Mouse (Mus musculus) midbrain, embryonic 12.5 days (tissue): ENCODE measurements at regions not wholly inside any gene's neighbourhood (a gene's known extent, or its start where the extent isn't known, plus 50 kb on each side); places are given as distances from the start of the nearest gene placed in this dataset.

Experiments
- ATAC-seq: fragments of 200-750 bp; cut with Nextera tagmentation; 2 replicates; pipeline ENCODE4 v1.8.0; 2017; ENCODE audit warnings: low read depth, moderate TSS enrichment, moderate library complexity; ENCODE audit not compliant: low FRiP score
- H3K27ac ChIP-seq: fragments of 300-500 bp; sonication (generic); replicated peaks from 2 replicates; pipeline ENCODE4 v1.5.1; 2016; ENCODE audit warnings: mild to moderate bottlenecking
- H3K27me3 ChIP-seq: fragments of 300-500 bp; sonication (generic); 2 replicates; pipeline ENCODE4 v1.6.1; 2016; ENCODE audit warnings: mild to moderate bottlenecking
- H3K36me3 ChIP-seq: fragments of 300-500 bp; sonication (generic); 2 replicates; pipeline ENCODE4 v1.6.1; 2016
- H3K4me1 ChIP-seq: fragments of 300-500 bp; sonication (generic); 2 replicates; pipeline ENCODE4 v1.6.1; 2016
- H3K4me2 ChIP-seq: fragments of 300-500 bp; sonication (generic); replicated peaks from 2 replicates; pipeline ENCODE4 v1.6.1; 2016; ENCODE audit warnings: mild to moderate bottlenecking, moderate library complexity
- H3K4me3 ChIP-seq: fragments of 300-500 bp; sonication (generic); 2 replicates; pipeline ENCODE4 v1.5.1; 2016; ENCODE audit warnings: mild to moderate bottlenecking
- H3K9ac ChIP-seq: fragments of 300-500 bp; sonication (generic); replicated peaks from 2 replicates; pipeline ENCODE4 v1.6.1; 2016; ENCODE audit warnings: mild to moderate bottlenecking, moderate library complexity
- H3K9me3 ChIP-seq: fragments of 300-500 bp; sonication (generic); 2 replicates; pipeline ENCODE4 v1.6.1; 2016; ENCODE audit warnings: mild to moderate bottlenecking
- WGBS: fragments of 180-500 bp; shearing (Covaris S2); methylation state at CpG from one replicate; pipeline ENCODE4 v1.1.7; 2016; 5-methylcytosine and 5-hydroxymethylcytosine counted together

DNA sequence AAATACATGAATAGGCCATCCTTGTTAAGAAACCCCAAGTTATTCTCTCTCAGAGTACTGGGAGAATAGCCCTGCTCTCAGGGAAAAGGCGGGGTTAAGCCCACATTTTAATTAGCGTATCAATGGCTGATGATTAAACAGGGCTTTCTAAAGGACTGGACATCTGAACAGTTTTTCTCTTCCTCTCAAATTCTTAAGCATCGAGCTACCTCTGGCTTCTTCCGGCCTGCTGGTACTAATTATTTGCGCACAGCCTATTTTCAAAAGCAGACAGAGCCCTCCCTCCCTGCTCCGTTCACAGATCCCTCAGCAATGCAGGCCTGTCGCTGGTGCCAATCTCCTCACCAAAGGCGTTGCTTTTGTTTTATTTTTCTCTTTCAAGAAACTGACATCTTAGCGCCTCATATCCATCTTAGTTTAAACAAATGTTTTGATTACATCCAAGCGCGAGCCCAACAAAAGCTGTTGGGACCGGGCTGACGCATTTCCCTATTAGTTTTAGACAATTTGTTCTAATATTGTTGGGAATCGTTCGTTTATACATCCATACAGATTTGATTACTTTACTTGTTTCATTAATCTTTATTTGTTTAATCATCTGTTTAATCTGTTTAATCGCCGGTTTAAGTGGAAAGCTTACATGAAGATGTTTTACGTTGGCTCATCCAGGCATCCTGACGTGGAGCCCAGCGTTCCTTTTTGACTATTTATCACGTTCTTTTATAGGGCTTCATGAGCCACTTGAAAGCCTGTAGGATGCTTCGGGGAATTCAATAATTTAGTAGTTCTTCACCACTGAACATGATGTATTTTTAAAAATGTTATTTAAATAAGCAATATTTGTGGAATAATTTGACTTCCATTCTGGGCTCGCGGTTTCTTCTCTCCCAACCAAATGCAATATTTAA is 269.5 kb upstream of the Tle3 start:
- Histone ChIP-seq H3K4me2 (peak overlapping the region; percentile 28), H3K4me1 (peaks cover 47% of the 10 kb centered on the region)

DNA sequence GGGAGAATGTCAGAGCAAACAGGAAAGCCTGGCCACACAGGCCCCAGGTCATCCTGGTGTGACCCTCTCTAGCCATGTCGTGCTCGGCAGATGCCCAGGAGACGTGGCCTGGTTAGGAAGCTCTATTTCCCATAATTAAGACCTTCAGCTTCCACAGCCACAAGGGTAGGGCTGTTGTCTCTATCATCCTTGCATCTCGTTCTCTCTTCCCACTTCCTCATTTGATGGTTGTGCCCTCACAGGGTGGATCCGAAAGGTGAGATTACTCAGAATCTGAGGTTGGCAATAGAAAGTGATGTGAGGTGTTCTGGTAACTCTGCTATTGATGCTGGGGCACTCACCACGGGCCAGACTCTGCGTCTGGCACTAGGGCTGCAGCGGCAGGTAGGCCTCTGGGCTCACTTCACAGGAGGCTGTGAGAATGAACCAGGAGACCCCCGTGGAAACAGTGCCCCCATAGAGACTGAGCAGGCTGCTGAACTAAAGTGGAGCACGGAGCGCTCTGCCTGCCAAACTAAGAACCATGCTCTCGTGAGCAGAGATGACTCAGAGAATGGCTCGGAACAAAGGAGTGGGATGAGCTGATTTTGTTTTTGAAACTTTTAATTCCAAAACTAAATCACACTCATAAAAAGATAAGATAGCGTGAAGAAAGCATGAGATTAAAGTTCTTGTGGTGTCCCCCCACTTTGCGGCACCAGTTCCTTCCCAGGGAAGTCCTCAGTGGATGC is 266.5 kb upstream of the Tle3 start:
- Histone ChIP-seq H3K27ac (no peak overlapping the region), H3K27me3 (peaks cover 29% of the 10 kb centered on the region), H3K4me1 (peaks cover 44% of the 10 kb centered on the region), H3K4me3 (no peak overlapping the region), H3K36me3 (no peaks in the 10 kb centered on the region), H3K9me3 (no peaks in the 10 kb centered on the region), H3K9ac (no peak overlapping the region), H3K4me2 (no peak overlapping the region)
- 80% methylated on average over 15 of the region's 15 CpGs for WGBS
- ATAC-seq: no peak

More for the DNA sequence above, 269.5 kb upstream of the Tle3 start:
- H3K9ac ChIP-seq: no peak overlapping the region
- peaks cover 23% of the 10 kb centered on the region for H3K27me3 ChIP-seq
- H3K4me3 ChIP-seq: no peak overlapping the region
- H3K27ac ChIP-seq: peak overlapping the region; percentile 82
- ATAC-seq: peak; percentile 78
- no peaks in the 10 kb centered on the region for H3K9me3 ChIP-seq
- 30% methylated on average over 24 of the region's 24 CpGs for WGBS
- no peaks in the 10 kb centered on the region for H3K36me3 ChIP-seq

DNA sequence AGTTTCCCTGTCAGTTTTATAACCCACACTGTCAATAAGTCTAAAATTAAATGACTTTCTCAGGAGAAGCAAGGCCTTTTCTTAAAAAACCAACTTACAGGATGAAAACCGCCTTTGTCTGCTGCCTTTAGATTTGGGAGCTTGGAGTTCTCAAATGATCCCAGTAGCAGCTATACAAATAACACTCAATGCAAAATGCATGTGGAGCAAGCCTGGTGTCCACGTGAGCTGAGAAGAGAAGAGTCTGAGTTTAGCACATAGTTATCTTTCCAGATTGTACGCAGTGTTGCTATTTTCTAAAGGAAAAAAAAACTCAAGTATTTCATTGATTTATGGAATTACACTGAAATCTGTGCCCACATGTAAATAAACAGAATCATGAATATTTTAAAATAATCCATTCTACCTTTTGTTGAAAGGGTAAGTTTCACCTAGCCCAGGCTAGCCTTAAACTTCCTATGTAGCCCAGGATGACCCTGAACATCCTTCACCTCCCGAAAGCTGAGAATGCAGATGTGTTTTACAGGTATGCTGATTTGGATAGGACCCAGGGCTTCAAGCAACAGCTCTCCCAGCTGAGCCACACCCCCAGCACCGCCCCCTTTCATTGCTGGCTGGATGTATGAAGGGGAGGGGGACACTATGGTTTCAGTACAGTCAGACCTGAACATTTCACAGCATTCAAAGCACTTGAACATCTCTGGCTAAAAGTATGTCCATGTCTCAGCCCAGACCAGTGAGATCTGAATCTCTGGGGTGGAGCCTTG is 262.5 kb upstream of the Tle3 start:
- no peak overlapping the region for H3K4me2 ChIP-seq
- no peak for ATAC-seq
- no peaks in the 10 kb centered on the region for H3K36me3 ChIP-seq
- H3K27me3 ChIP-seq: peaks cover 22% of the 10 kb centered on the region
- no peak overlapping the region for H3K9ac ChIP-seq
- H3K4me1 ChIP-seq: peaks cover 38% of the 10 kb centered on the region
- no peaks in the 10 kb centered on the region for H3K9me3 ChIP-seq
- no peak overlapping the region for H3K4me3 ChIP-seq
- H3K27ac ChIP-seq: no peak overlapping the region
- WGBS: 89% methylated on average over 5 of the region's 5 CpGs

DNA sequence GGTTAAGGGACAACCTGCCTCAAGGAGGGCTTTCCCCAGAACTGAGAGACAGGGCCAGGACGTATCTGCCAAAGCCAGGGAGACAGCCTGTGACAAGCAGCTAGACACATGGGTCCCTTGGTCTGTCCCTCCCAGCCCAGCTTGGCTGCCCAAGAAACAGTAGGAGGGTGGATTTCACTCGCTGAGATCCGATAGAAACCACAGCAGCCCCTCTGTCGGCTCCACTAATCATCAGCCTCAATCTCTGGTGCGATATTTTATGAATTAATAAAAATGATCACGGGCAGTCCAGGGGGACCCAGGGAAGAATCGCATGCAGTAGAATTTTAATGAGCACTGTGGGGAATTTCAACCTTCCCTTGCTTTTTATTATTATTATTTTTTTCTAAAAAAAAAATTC is 261.0 kb upstream of the Tle3 start:
- Histone ChIP-seq H3K27ac (peak overlapping the region; percentile 71), H3K4me2 (peak overlapping the region; percentile 28), H3K27me3 (peaks cover 9% of the 10 kb centered on the region; the same call in 1 of the 2 replicates), H3K4me1 (peaks cover 40% of the 10 kb centered on the region), H3K9ac (no peak overlapping the region), H3K36me3 (no peaks in the 10 kb centered on the region), H3K4me3 (no peak overlapping the region), H3K9me3 (no peaks in the 10 kb centered on the region)
- 40% methylated on average over 7 of the region's 7 CpGs for WGBS
- peak; percentile 62 for ATAC-seq

DNA sequence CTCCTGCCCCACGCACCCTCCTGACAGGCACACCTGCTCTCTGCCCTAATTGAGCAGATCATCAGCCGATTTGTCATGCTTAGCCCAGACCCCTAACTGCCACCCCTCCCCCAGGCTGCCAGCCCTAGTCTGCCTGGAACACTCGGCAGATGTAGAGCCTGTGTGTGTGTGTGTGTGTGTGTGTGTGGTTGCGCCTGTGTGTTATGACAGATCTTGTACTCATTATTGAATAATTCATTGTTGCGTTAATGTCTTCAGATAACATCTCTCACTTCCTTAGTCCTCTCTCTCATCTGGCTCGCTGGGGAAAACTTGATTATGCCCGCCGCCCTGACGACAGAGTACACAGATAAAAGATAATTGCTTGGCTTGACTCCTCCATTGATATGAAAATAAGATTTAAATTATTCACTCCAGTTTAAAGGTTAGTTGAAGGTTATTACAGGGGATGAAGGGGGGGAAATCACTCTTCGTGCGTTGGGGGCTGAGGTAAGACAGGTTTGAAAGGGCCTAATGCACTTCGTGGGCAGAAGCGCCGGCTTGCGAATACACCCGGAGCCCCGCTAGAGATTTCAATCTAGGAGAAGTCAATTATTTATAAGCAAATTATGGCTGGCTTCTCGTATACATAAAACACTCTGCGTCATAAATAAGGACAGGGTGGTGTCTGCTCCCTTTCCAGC is 260.3 kb upstream of the Tle3 start:
- Histone ChIP-seq H3K9me3 (no peaks in the 10 kb centered on the region), H3K36me3 (no peaks in the 10 kb centered on the region), H3K4me1 (peaks cover 40% of the 10 kb centered on the region), H3K27me3 (peaks cover 9% of the 10 kb centered on the region; the same call in 1 of the 2 replicates), H3K27ac (peak overlapping the region; percentile 71), H3K9ac (0 out of 2 replicates have a peak overlapping the region, but pooled peaks have one; percentile 15), H3K4me3 (no peak overlapping the region), H3K4me2 (peak overlapping the region; percentile 28)
- ATAC-seq: peak; percentile 94
- WGBS: 30% methylated on average over 19 of the region's 19 CpGs

DNA sequence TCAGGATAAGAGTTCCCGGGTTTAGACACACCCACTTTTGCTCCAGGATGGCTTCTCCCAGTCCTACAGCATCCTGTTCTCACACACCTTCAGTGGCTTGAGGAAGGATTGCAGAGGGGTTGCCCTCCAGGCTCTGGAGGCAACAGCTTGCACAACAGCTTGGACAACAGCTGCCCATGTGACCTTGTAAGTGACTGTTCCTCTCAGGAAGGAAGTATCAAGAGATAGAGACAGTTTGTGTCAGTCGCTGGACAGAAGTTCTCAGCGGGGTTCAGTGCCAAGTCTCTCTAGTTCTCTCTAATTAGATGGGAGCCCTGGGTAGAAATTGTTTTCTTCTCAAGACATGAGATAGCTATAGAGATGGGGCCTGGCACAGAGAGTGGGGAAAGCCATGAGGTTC is 252.9 kb upstream of the Tle3 start:
- Histone ChIP-seq H3K27ac (no peak overlapping the region), H3K36me3 (no peaks in the 10 kb centered on the region), H3K4me1 (peaks cover 18% of the 10 kb centered on the region; the same call in 1 of the 2 replicates), H3K27me3 (0 out of 2 replicates have a peak, but pooled peaks cover 10% of the 10 kb centered on the region), H3K9me3 (no peaks in the 10 kb centered on the region), H3K9ac (no peak overlapping the region), H3K4me3 (no peak overlapping the region), H3K4me2 (no peak overlapping the region)
- ATAC-seq: no peak
- 89% methylated on average over 3 of the region's 3 CpGs for WGBS

DNA sequence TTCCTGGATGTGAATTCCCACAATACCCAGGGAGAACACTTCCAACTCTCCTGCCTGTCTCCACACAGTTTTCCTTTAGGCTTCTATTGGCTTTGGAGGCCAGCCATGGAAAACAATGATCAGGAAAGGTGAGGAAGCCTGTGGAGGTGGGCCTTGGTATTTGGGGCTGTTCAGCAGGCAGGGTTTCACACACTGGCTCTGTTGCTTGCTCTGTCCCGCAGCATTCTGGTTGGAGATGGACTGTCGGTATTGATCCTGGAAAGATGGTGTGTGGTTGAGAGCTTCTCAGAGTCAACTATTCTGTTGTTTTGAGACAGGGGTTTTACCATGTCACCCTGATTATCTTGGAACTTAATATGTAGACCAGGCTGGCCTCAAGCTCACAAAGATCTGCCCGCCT is 251.6 kb upstream of the Tle3 start:
- Histone ChIP-seq H3K36me3 (no peaks in the 10 kb centered on the region), H3K27ac (no peak overlapping the region; the same call in 1 of the 2 replicates), H3K4me3 (no peak overlapping the region), H3K9ac (no peak overlapping the region), H3K9me3 (no peaks in the 10 kb centered on the region), H3K27me3 (0 out of 2 replicates have a peak, but pooled peaks cover 16% of the 10 kb centered on the region), H3K4me1 (peaks cover 18% of the 10 kb centered on the region; the same call in 1 of the 2 replicates), H3K4me2 (no peak overlapping the region)
- ATAC-seq: no peak
- 73% methylated on average over 3 of the region's 3 CpGs for WGBS

DNA sequence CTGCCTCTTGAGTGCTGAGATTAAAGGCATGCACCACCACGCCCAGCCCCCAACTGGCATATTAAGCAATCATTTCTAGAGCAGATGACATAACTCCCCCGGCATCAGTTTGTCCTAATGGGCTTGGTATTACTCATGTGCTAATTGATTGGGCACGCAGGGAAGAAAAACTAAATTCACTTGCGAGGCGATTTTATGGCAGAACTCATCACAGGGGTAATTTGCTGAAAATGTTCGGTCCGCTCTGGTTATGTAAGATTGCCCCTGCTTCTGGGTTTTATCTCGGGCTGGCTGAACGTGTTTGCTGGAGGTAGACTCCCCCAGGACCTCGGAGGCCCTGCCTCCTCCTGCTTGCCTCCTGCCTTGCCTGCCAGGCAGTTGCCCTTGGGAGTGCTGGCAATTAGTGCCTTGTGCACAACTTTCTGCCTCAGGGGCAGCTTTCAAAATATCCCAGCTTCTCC is 251.2 kb upstream of the Tle3 start:
- peaks cover 18% of the 10 kb centered on the region; the same call in 1 of the 2 replicates for H3K4me1 ChIP-seq
- H3K9me3 ChIP-seq: no peaks in the 10 kb centered on the region
- H3K4me3 ChIP-seq: no peak overlapping the region
- 66% methylated on average over 10 of the region's 10 CpGs for WGBS
- H3K4me2 ChIP-seq: no peak overlapping the region
- H3K9ac ChIP-seq: no peak overlapping the region
- 0 out of 2 replicates have a peak, but pooled peaks cover 17% of the 10 kb centered on the region for H3K27me3 ChIP-seq
- ATAC-seq: no peak
- H3K36me3 ChIP-seq: no peaks in the 10 kb centered on the region
- no peak overlapping the region; the same call in 1 of the 2 replicates for H3K27ac ChIP-seq

DNA sequence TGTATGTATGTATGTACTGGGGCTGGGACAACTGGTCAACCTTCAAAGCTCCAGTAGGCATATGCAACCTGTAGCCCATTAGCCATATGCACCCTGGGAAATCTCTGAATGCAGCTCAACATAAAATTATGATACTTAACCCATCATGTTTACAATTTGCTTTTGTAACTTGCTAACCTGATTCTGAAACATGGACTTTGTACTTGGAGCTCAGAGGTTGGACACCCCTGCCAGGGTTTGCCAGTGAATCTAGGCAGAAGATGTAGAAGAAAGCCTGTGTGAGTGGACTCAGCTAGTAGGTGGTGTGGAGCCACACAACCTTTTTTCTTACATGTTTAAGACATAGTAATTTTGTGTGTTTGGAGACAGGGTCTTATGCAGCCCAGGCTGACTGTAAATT is 248.7 kb upstream of the Tle3 start:
- Histone ChIP-seq H3K9me3 (no peaks in the 10 kb centered on the region), H3K9ac (no peak overlapping the region), H3K36me3 (no peaks in the 10 kb centered on the region), H3K27me3 (0 out of 2 replicates have a peak, but pooled peaks cover 19% of the 10 kb centered on the region), H3K4me2 (no peak overlapping the region), H3K27ac (no peak overlapping the region), H3K4me1 (peaks cover 16% of the 10 kb centered on the region; the same call in 1 of the 2 replicates), H3K4me3 (no peak overlapping the region)
- no peak for ATAC-seq

DNA sequence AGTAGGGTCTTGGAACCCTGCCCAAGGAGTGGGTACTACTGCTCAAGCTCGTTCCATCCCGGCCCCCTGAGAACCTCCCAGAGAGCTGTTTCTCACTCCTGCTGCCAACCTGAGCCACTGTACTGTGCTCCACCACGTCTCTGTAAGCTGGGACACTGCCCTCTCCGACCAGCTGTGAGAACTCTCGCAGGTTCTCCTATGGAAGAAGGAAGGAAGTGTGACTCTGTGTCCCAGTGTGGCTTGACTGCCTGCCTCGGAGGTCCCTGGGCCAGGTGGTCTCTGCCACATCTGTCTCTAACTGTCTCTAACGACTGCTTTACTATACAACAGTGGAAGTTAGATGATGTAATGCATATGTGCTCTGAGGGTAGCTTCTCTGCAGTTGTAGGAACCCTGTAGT is 246.4 kb upstream of the Tle3 start:
- H3K27me3 ChIP-seq: peaks cover 15% of the 10 kb centered on the region; the same call in 1 of the 2 replicates
- H3K4me3 ChIP-seq: no peak overlapping the region
- H3K27ac ChIP-seq: no peak overlapping the region
- H3K36me3 ChIP-seq: no peaks in the 10 kb centered on the region
- H3K9me3 ChIP-seq: no peaks in the 10 kb centered on the region
- WGBS: 83% methylated on average over 7 of the region's 7 CpGs
- H3K4me1 ChIP-seq: peaks cover 19% of the 10 kb centered on the region; the same call in 1 of the 2 replicates
- no peak for ATAC-seq
- H3K9ac ChIP-seq: no peak overlapping the region
- H3K4me2 ChIP-seq: no peak overlapping the region

DNA sequence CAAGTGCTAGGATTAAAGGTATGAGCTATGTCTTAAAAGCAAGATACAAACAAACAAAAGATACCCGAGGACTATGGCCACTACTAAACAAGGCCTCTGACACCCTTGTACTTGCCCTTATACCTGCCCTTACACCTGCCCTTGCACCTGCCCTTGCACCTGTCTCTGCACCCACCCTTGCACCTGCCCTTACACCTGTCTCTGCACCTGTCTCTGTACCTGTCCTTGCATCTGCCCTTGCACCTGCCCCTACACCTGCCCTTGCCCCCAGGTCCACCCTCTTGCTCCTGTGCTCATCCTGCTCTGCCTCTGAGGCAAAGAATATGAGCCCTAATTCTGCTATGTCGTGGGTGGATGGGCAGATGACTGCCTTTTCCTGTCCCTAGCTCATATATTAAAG is 244.1 kb upstream of the Tle3 start:
- H3K27ac ChIP-seq: no peak overlapping the region
- peaks cover 15% of the 10 kb centered on the region; the same call in 1 of the 2 replicates for H3K27me3 ChIP-seq
- no peaks in the 10 kb centered on the region for H3K9me3 ChIP-seq
- H3K4me1 ChIP-seq: 0 out of 2 replicates have a peak, but pooled peaks cover 9% of the 10 kb centered on the region
- no peak overlapping the region for H3K9ac ChIP-seq
- no peak overlapping the region for H3K4me2 ChIP-seq
- 82% methylated on average over 2 of the region's 2 CpGs for WGBS
- ATAC-seq: no peak
- no peaks in the 10 kb centered on the region for H3K36me3 ChIP-seq
- H3K4me3 ChIP-seq: no peak overlapping the region
